Mouse (Mus musculus): Measurements from ENCODE around the gene Dab1.

The Dab1 gene

DNA sequence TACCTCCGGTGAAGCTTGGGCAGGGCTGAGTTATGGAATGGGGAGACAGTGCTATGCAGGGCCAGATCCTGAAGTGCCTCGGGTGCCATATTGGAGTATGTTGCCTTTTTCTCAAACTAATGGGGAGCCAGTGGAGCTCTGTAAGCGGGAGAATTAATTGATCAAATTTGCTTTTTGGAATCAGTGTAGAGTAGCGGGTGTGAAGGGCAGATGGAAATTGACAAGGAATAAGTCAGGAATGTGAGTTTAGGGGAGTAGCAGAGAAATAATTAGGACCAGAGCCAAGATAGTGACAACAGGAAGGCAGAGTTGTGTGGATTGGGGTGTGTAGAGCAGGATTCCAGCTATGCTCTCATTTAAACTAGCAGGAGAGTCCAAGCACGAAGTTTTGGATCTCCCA lies 784.9 kb downstream of the Dab1 start:
- no peak for DNase-seq

DNA sequence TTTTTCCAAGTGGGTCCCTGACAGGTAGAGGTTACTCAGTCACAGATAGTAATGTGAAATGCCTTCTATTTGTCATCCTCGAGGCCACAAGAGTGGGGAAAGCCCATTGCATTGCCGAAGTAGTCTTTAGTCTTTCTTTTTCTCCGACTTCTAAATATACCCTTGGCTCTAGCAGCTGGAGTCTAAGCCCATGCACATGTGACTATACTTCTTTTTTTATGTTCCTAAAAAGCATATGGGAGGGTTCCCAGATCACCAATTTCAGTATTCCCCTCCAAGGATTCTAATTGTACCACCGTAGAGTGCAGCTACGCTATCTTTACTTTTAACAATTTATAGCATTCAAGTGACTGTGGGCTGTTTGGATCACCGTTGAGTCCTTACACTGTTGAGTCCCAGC lies 791.8 kb downstream of the Dab1 start:
- no peak for DNase-seq

DNA sequence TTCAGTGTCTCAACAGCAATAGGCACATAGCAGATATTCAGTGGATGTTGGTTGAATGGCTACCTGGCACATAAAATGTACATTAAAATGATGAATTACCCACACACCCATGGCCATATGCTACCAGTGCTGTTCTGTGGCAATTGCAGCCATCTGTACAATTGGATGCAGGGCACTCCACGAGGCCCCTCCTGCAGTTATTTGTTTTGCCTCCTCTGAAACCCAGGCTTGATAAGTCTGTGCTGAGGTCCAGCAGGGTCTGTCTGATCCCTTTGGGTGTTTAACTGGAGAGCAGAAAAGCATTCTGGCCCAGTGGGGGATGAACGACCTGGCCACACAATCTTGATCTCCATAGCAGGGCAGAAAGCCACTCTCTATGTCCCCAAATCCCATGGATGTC lies 796.3 kb downstream of the Dab1 start:
- DNase-seq: no peak

DNA sequence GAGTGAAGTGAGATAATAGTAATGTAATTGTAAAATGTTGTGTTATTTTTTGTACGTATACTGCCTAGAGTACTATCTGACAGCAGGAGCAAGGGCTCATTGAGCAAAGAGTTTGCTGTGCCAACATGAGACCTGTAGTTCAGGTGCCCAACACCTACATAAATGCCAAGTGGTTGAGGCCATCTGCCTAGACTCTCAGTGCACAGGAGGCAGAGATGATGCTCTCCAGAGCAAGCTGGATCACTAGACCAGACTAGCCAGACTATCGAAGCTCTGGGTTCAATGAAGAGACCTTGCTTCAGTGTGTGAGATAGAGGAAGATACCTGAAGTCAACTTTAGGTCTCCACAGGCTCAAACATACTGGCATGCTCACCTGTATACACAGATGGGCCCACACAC lies 799.2 kb downstream of the Dab1 start:
- no peak for DNase-seq

DNA sequence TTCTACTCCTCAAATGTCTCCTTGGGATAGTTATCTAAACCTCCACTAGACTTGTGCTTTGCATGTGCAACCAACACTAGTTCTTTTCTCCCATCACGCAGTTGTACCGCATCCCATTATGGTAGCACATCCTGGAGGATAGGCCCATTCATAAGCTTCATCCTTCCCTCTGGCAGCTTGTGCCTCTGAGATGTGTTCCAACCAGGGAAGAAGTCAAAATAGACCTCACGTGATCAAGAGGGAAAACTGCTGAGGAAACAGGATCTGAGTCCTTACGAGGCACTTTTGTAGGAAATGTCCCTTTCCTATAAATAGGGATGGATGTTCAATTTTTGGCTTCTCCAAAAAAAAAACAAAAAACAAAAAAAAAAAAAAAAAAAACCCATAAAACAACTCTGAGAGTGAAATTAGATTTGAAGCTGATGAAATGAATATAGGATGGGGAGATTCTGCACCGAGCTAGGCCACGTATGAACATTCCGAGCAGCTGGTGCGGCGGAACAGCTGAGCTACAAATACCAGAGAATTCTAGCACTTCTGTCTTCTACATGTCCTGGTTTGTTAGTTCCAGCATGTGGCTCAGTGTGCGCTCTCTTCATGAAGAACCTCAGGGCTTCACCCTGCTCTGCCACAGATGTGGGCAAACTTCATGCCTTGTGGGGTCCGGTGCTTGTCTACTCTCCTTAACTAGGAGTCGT lies 802.0 kb downstream of the Dab1 start:
- DNase-seq: no peak

DNA sequence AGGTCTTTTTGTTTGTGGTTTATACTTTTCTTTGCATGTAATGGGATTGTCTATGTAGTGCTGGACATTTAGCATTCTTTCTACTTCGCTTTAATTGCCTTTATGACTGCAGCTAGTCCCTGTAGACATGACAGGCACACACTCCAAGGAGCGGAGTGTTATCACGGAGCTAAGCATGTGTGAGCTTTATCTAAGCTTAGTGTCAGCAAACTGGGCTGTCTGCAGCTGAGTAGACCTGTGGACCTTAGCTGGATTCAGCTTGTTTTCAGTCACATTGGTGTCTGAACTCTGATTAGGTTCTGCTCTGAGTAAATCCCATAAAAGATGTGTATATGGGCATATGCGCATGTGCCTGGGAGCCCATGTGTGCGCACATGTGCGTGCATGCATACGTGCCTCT lies 810.0 kb downstream of the Dab1 start:
- no peak for DNase-seq

DNA sequence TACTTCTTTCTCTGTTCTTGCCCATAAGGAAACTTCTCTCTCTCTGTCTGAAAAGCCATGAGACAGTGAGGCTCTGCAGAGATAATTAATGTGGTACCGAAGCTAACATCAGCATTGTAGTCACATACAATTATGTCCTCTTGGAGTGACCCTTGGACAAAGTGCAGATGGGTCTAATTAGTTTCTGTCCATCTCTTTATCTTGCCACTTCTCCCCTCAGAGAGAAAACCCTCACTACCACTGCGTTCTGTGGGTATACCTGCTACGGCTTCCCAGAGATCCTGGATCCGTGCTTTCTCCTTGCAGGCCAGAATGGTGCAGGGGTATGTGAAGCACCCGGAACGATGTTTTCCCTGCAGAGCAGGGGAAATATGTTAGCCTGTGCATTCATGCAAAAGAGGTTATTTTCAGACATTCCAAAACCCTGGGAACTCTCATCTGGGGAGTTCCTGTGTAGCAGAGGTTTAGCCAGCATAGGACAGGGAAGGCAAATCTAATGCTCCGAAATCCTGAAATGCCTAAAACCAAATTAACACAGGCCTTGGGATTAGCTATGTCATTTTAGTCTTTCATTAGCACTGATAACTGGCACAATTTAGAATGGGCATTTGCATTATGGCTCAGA lies 812.2 kb downstream of the Dab1 start:
- no peak for DNase-seq

DNA sequence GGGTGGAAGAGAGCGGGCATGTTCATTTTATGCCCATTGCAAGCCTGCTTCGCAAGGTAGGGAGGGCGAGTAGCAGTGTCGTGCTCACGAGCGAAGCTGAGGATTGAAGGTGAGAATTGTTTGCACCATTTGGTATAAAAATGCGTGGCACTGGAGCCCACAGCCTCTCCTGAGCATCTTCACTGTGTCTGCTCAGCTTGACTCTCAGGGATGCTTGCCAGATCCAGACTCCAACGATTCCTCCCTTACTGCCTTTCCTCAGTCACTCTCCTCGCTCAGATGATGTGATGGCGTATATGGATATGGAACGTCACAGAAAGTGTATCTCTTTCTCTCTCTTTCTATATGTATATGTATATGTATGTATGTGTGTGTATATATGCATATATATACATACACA lies 813.0 kb downstream of the Dab1 start:
- no peak for DNase-seq

DNA sequence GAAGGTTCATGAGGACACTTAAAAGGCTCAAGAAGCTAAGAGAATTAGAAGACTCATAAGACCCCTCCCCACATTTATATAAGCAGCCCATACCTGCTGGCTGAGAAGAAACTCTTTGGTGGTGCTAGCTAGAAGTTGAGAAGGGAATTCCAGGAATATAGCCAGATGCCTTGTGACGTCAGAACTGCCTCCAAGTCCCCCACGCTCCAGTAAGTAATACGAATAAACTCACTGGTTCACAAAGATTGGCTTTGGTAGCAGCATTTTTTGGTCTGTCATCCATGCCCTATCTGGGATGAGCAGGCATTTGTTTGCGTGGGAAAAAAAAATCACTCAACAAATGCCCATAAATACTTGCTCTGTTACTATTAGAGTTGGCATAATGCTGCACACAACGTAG lies 816.6 kb downstream of the Dab1 start:
- no peak for DNase-seq

DNA sequence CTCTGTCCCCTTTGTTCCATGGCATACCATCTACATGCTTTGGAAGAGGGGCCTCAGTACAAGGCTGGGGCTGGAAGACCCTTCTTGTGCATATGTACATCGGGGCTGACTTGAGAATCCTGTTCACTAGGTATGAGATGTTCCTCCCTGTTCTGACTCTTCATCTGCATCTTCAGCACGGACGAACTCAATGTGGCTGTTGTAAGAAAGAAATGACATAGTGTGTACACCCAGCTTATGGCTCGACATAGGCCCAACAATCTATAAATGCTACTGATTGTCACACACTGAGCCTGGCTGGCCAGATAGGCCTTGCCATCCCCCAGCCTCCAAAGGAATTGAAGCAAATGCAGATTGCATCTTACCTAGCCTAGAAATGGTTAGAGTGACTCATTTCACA lies 817.3 kb downstream of the Dab1 start:
- DNase-seq: no peak

DNA sequence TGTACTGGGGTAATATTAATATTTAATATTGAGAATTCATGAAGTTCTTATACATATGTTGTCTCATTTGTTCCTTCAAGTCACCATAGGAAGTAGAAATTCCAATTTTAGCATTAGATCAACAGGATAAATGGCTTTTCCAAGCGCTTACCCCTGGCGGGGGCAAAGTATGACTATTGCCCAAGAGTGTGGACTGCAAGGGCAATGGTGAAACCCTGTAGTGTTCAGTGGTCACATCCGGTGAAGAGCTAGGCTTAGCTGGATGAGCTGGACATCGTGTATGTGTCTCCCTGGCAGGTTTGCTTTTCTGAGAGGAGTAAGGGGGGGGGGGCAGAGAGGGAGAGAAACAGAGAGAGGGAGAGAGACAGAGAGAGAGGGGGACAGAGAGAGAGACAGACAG lies 819.6 kb downstream of the Dab1 start:
- no peak for DNase-seq

DNA sequence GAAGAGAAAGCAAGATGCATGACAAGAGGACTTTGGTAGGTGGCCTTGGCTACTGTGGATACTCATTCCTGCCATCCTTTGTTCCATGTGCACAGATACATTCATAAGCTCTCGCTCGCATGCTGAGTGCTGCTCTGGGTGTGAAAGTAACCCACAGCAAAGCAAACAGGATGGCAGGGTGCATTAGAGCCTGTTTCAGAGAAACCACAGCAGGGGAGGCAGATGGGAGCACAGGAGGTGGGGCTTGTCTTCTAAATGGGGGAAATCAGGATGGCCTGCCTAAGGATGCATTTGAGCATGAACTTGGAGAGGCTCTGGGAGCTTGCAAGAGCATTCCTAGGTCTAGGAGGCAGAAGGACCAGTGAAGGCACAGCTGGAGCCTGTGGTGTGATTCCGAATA lies 820.5 kb downstream of the Dab1 start:
- no peak for DNase-seq

DNA sequence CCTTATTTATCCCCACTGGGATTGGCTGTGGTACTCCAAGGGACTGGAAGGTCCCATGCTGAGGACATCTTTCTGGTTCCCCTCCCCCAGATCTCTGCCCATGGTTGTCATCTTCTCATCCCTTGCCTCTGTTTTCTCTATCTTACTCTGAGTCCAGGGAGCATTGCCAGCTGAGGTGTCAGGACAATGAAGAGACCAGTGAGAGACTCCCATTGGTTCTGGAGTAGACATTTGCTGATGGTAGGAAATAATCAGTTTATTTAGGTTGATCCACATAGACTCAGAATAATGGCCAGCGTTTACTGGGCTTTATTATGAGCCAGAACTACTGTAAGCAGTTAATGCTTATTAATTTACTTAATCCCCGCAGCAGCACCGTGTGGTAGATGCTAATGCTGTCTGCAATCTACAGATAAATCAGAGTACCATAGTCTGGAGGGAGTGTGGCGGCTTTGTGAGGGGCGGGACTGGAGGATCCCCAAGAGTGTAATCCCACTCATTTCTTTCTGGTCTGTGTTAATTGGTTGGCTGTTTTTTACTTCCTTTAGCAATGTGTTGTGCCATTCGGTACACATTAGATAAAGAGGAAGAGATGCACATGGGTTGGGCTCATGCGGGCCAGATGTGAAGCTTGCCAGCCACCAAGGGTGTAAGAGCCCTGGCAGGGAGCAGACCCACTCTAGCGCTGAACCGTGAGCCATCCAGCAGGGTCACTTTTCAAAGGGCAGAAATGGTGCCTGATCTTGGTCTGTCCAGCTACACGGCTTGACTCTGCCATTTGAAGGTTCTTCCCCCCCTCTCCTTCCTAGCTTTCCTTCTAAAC lies 824.0 kb downstream of the Dab1 start:
- DNase-seq: no peak

DNA sequence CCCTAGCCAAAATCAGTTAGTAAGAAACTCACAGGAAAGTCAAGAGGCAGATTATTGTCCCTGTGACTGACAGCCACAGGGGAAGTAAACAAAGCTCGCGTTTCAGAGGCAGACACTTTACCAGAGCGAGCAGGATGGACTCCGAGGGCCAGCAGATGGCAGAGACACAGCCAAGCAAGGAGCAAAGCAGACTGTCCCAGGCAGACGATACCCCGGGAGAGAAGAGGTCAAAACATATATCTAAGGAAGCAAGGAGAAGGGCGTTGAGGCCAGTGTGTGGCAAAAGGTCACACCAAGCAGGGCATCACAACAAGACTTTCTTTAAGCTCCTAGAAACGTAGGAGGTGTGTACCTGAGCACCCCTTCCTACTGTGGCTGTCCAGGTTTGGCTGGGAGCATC lies 824.6 kb downstream of the Dab1 start:
- no peak for DNase-seq

DNA sequence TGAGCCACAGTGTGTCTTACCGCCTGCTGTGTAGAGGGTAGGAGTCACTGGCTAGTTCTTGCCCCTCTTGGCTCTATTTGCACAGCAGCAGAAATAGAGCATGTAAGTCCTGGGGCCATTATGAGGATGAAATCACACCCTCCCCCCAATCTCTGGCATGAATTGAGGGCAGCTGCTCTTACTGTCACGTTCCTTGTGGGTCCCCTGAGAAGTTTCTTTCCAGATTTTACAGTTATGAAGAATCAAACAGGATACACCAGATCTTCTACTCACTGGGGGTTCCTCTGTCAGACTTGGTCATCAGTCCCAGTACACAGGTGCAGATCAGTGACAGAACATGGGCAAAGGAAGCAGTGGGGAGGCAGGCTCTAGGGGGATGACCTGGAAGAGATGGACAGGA lies 825.8 kb downstream of the Dab1 start:
- DNase-seq: no peak

DNA sequence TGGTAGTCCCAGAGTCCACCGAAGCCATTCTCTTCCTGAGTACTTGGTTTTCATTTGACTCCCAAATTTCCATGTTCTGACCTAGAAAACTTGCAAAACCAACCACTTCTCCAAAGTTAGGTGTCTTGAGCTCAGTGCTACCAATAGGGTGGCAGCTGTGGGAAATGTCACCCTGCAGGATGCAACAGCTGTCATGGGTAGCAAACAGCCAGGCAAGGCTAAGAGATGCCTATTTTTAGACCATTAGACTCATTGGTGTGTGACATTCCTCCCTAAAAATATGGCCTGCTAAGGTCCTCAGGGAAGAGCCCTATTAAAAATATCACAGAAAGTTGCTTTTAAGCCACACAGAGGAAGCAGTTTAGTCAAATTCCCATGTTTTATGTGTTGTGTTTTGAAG lies 829.0 kb downstream of the Dab1 start:
- DNase-seq: no peak

DNA sequence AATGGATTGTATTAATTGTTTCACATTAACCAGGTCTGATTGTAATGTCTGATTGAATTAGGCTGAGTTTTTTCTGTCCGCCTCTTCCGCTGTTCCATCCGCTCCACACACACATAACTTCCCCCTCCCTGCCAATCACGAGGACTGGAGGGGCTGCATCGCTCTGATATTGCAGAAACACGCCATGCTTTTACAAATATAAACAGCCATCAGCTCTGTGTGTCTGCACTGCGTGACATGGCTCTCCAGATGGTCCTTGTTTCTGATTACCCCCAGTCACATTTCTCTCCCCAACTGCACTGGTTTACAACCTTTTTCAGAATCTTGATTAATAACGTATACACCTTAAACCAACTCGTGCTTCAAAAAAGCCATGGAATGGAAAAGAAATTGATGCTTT lies 831.5 kb downstream of the Dab1 start:
- DNase-seq: no peak

DNA sequence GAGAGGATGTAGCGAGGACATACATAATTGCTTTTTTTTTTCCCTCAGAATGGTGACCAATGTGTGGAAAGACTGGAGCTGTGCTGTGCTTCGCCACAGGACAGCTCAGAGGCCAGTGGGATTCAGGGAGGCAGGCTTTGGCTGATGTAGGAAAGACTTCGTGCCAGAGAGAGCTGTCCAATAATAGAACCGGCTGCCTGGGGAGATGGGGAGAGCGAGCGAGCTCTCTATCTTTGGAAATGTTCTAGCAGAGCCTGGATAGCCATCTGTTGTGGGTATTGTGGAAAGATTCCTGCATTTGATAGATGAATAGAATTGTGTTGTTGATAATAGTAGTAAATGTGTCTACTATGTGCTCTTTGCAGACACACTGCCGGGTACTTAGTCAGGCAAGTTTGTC lies 833.4 kb downstream of the Dab1 start:
- no peak for DNase-seq

DNA sequence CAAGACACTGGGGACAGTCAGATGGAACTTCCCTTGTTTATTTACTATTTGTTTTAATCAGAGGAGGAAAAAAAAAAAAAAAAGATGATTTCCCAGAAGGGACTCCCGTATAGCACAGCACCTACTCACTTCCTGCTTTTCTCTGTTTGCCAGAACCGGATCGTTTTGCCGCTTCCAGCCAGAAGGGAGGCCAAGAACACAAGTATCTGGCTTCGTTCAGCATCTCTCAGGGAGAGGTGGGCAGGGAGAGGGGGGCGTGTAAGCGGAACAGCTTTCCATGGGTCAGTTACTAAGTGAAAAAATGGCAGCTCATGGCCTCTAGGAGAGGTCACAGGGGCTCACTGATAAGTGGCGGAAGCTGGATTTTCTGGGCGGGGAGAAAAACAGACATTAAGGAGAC lies 836.0 kb downstream of the Dab1 start:
- no peak for DNase-seq

DNA sequence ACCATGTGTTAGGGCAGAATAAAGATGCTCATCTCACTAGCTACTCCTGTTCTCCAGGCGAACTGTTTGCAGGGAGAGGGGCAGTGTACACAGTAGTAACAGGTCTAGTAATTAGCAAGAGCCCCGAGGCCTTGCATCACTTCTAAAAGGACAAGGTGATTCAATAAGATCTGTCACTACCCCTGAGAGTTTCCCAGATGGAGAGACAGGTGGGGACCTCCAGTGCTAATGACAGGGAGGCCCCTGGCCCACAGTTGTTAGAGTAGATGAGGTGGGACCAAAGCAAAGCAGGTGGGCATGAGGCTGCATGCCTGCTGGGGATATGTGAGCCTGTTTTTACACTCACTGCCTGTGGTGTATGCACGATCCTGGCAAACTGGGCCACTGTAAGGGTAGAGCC lies 836.6 kb downstream of the Dab1 start:
- DNase-seq: no peak

DNA sequence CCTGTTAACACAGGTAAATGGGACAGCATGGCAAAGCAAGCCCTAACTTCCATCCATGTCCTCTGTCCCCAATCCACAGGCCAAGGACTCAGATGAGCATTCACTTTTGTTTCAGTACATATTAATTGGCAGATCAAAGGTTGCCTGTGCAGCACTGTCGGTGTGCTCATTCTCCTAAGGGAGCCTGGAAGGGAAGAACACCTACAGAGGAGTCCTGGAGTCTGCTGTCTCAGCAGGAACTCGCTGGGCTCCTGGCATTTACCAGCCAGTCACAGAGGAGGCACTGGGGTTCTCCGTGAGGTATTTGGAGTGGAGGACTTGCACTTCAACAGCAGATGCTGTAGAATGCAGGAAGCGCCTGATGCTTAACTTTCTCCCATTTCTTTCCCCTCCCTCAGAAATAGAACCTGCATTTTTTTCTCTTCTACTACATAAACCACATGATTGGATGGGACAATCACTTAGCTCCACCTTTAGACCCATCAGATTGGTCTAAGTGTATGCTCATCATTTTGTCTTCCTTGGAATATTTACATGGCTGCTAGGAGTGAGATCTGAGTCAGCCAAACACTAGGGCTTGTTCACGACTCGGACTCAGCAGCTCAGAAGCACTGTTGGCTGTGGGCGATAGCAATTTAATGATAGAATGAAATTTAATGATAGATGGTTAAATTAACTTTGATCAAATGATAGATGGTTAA lies 837.2 kb downstream of the Dab1 start:
- no peak for DNase-seq

DNA sequence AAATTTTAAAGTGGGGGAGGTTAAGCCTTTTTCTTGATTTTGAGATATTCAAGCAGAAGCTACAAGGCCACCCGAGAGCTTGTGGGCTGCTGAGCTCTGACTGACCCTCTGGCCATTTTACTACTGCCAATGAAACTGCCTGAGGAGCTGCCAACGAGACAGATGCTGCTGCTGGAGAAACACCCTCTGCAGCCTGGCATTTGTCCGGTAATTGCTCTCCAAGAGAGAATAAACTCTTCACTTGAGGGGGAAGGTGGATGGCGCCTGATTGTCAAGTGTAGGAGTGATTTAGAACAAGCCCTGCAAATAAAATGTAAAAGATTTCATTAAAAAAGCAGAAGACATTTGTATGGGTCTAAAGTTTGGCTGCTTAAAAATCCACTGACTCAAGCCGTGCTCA lies 839.6 kb downstream of the Dab1 start:
- no peak for DNase-seq
